Mouse (Mus musculus) thymus, postnatal 4 days (tissue): ENCODE measurements around the gene Eps8.

Experiments
- DNase-seq: peaks from one replicate; pipeline ENCODE4 v3.0.0; 2021

Eps8 gene

GRCm38 (mm10) chr6:137654776-137655175 is at the start of gene Eps8:
Eps8 (minus strand) TSS chr6:137654876.
- no peak for DNase-seq

GRCm38 (mm10) chr6:137703431-137703830 is 48.8 kb upstream of the Eps8 start:
- DNase-seq = no peak

- no peak for DNase-seq
These were observed 48.2 kb upstream of the Eps8 start for GRCm38 (mm10) chr6:137702918-137703317.

- DNase-seq = no peak
These were observed 47.5 kb upstream of the Eps8 start for GRCm38 (mm10) chr6:137702186-137702585.

GRCm38 (mm10) chr6:137699434-137699833 is 44.8 kb upstream of the Eps8 start:
- DNase-seq = no peak

GRCm38 (mm10) chr6:137696445-137697204 is 41.9 kb upstream of the Eps8 start:
- no peak for DNase-seq

GRCm38 (mm10) chr6:137695046-137695445 is 40.4 kb upstream of the Eps8 start:
- no peak for DNase-seq

- no peak for DNase-seq
These were observed 39.6 kb upstream of the Eps8 start for GRCm38 (mm10) chr6:137694310-137694709.

GRCm38 (mm10) chr6:137690550-137691119 is 36.0 kb upstream of the Eps8 start:
- DNase-seq = no peak

GRCm38 (mm10) chr6:137688506-137689105 is 33.9 kb upstream of the Eps8 start:
- no peak for DNase-seq

- no peak for DNase-seq
These were observed 33.4 kb upstream of the Eps8 start for GRCm38 (mm10) chr6:137688079-137688478.

GRCm38 (mm10) chr6:137687667-137688066 is 33.0 kb upstream of the Eps8 start:
- DNase-seq = no peak

GRCm38 (mm10) chr6:137682629-137683028 is 28.0 kb upstream of the Eps8 start:
- DNase-seq = no peak

- DNase-seq = no peak
These were observed 26.3 kb upstream of the Eps8 start for GRCm38 (mm10) chr6:137681000-137681399.

GRCm38 (mm10) chr6:137676581-137676980 is 21.9 kb upstream of the Eps8 start:
- DNase-seq = no peak

- no peak for DNase-seq
These were observed 20.9 kb upstream of the Eps8 start for GRCm38 (mm10) chr6:137675556-137675955.

- DNase-seq = no peak
These were observed 18.6 kb upstream of the Eps8 start for GRCm38 (mm10) chr6:137673301-137673700.

GRCm38 (mm10) chr6:137671561-137671960 is 16.9 kb upstream of the Eps8 start:
- no peak for DNase-seq

- no peak for DNase-seq
These were observed 16.1 kb upstream of the Eps8 start for GRCm38 (mm10) chr6:137670820-137671219.

GRCm38 (mm10) chr6:137669876-137670275 is 15.2 kb upstream of the Eps8 start:
- no peak for DNase-seq

GRCm38 (mm10) chr6:137669433-137669832 is 14.8 kb upstream of the Eps8 start:
- no peak for DNase-seq

- DNase-seq = no peak
These were observed 13.7 kb upstream of the Eps8 start for GRCm38 (mm10) chr6:137668331-137668730.

- DNase-seq = no peak
These were observed 13.0 kb upstream of the Eps8 start for GRCm38 (mm10) chr6:137667665-137668064.

- no peak for DNase-seq
These were observed 10.3 kb upstream of the Eps8 start for GRCm38 (mm10) chr6:137664936-137665335.
